Mouse (Mus musculus): ENCODE data around the gene Car3. TPM values are rescaled to one million over a fixed set of nuclear protein-coding genes. Genes with fewer than 3 reads are reported as not detected.

Gene Car3
- total and polyA plus RNA-seq, 3 experiments = 34.4 to 259 (median 82.7) TPM

GRCm38 (mm10) chr3:14904165-14904564 lies 40.9 kb downstream of the Car3 start:
- no peak for TF ChIP-seq POLR2A (IDR thresholded peaks at IDR 0.05; ENCODE audit: insufficient read depth, low read depth, low read length)
- TF ChIP-seq CTCF (IDR thresholded peaks at IDR 0.05) = no peak
- TF ChIP-seq EP300 (IDR thresholded peaks at IDR 0.05; ENCODE audit: insufficient read depth, low read depth, low read length) = no peak
- H3K36me3 ChIP-seq (ENCODE audit: control insufficient read depth, insufficient read depth, low read length) = no peaks in the 10 kb centered on the region
- H3K27me3 ChIP-seq (ENCODE audit: control insufficient read depth, insufficient read depth, low read length) = no peaks in the 10 kb centered on the region
- H3K4me1 ChIP-seq (ENCODE audit: control insufficient read depth, insufficient read depth, low read length) = no peaks in the 10 kb centered on the region
- WGBS = 69% methylated on average over 3 of the region's 3 CpGs
- H3K79me2 ChIP-seq (replicated peaks; ENCODE audit: control insufficient read depth, insufficient read depth, low read length) = no peaks in the 10 kb centered on the region
- no peak overlapping the region for H3K27ac ChIP-seq
- H3K9ac ChIP-seq (ENCODE audit: low read depth, low read length) = no peak overlapping the region
- no peak for DNase-seq
- intact Hi-C loops (cut with DNase I) = no loop called here
- H3K4me3 ChIP-seq = no peak overlapping the region

DNA sequence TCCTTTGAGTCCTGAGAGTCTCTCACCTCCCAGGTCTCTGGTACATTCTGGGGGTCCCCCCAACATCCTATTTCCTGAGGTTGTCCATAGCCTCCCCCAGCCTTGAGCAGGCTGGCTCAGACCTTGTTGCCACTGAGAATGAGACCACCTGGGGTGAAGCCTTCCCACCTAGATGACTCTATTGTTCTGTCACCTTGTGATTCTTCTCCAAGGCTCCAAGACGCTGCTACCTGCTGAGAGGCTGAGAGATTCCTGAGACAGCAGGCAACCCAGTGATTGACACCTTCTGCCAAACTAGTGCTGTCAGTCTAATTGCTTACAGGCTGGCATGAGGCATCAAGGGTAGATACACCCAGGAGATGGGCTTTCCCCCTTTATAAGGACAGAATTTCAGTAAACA lies 44.0 kb downstream of the Car3 start:
- no peak overlapping the region for H3K4me3 ChIP-seq
- H3K36me3 ChIP-seq (ENCODE audit: control insufficient read depth, insufficient read depth, low read length) = no peaks in the 10 kb centered on the region
- 52% methylated on average over 1 of the region's 1 CpGs for WGBS
- H3K9ac ChIP-seq (ENCODE audit: low read depth, low read length) = no peak overlapping the region
- intact Hi-C loops (cut with DNase I) = no loop called here
- H3K27ac ChIP-seq = no peak overlapping the region
- H3K27me3 ChIP-seq (ENCODE audit: control insufficient read depth, insufficient read depth, low read length) = no peaks in the 10 kb centered on the region
- DNase-seq = no peak
- H3K4me1 ChIP-seq (ENCODE audit: control insufficient read depth, insufficient read depth, low read length) = no peaks in the 10 kb centered on the region
- no peaks in the 10 kb centered on the region for H3K79me2 ChIP-seq (replicated peaks; ENCODE audit: control insufficient read depth, insufficient read depth, low read length)
- TF ChIP-seq POLR2A (IDR thresholded peaks at IDR 0.05; ENCODE audit: insufficient read depth, low read depth, low read length) = no peak
- TF ChIP-seq EP300 (IDR thresholded peaks at IDR 0.05; ENCODE audit: insufficient read depth, low read depth, low read length) = no peak
- TF ChIP-seq CTCF (IDR thresholded peaks at IDR 0.05) = no peak

- WGBS = 74% methylated on average over 4 of the region's 4 CpGs
These were observed 48.8 kb downstream of the Car3 start for GRCm38 (mm10) chr3:14911992-14912582.

DNA sequence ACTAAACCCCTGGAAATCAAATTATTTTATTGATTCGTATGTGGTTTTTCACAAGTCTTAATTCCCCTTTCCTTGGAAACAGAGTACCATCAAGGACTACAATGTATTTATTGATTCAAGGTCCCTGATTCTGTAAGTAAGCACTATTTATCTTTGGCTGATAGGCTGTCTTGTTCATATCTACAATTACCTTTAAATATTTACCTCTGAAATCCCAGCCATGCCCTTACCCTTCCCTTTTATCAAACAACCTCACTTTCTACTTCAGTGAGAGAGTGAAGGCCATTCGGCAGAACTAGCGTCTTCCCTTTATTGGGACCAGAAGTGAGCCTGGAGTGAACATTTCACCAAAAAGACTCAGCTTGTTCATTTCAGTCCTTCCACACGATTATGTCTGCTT lies 50.5 kb downstream of the Car3 start:
- intact Hi-C loops (cut with DNase I) = no loop called here
- no peak overlapping the region for H3K27ac ChIP-seq
- no peak for DNase-seq
- H3K36me3 ChIP-seq (ENCODE audit: control insufficient read depth, insufficient read depth, low read length) = no peaks in the 10 kb centered on the region
- H3K4me3 ChIP-seq = no peak overlapping the region
- TF ChIP-seq EP300 (IDR thresholded peaks at IDR 0.05; ENCODE audit: insufficient read depth, low read depth, low read length) (no peak), POLR2A (IDR thresholded peaks at IDR 0.05; ENCODE audit: insufficient read depth, low read depth, low read length) (no peak), CTCF (IDR thresholded peaks at IDR 0.05) (no peak)
- H3K9ac ChIP-seq (ENCODE audit: low read depth, low read length) = no peak overlapping the region
- WGBS = 76% methylated on average over 4 of the region's 4 CpGs
- no peaks in the 10 kb centered on the region for H3K79me2 ChIP-seq (replicated peaks; ENCODE audit: control insufficient read depth, insufficient read depth, low read length)
- no peaks in the 10 kb centered on the region for H3K27me3 ChIP-seq (ENCODE audit: control insufficient read depth, insufficient read depth, low read length)
- no peaks in the 10 kb centered on the region for H3K4me1 ChIP-seq (ENCODE audit: control insufficient read depth, insufficient read depth, low read length)

More at GRCm38 (mm10) chr3:14911992-14912582, 48.8 kb downstream of the Car3 start:
- H3K36me3 ChIP-seq (ENCODE audit: control insufficient read depth, insufficient read depth, low read length) = no peaks in the 10 kb centered on the region
- intact Hi-C loops (cut with DNase I) = no loop called here
- no peaks in the 10 kb centered on the region for H3K27me3 ChIP-seq (ENCODE audit: control insufficient read depth, insufficient read depth, low read length)
- H3K79me2 ChIP-seq (replicated peaks; ENCODE audit: control insufficient read depth, insufficient read depth, low read length) = no peaks in the 10 kb centered on the region
- H3K9ac ChIP-seq (ENCODE audit: low read depth, low read length) = no peak overlapping the region
- H3K27ac ChIP-seq = no peak overlapping the region
- no peak overlapping the region for H3K4me3 ChIP-seq
- no peak for TF ChIP-seq POLR2A (IDR thresholded peaks at IDR 0.05; ENCODE audit: insufficient read depth, low read depth, low read length)
- TF ChIP-seq CTCF (IDR thresholded peaks at IDR 0.05) = no peak
- TF ChIP-seq EP300 (IDR thresholded peaks at IDR 0.05; ENCODE audit: insufficient read depth, low read depth, low read length) = no peak
- no peak for DNase-seq
- no peaks in the 10 kb centered on the region for H3K4me1 ChIP-seq (ENCODE audit: control insufficient read depth, insufficient read depth, low read length)

- TF ChIP-seq EP300 (IDR thresholded peaks at IDR 0.05; ENCODE audit: insufficient read depth, low read depth, low read length) = no peak
- no peak for TF ChIP-seq POLR2A (IDR thresholded peaks at IDR 0.05; ENCODE audit: insufficient read depth, low read depth, low read length)
- TF ChIP-seq CTCF (IDR thresholded peaks at IDR 0.05) = no peak
- Histone ChIP-seq H3K4me1 (ENCODE audit: control insufficient read depth, insufficient read depth, low read length) (no peaks in the 10 kb centered on the region), H3K36me3 (ENCODE audit: control insufficient read depth, insufficient read depth, low read length) (no peaks in the 10 kb centered on the region), H3K79me2 (replicated peaks; ENCODE audit: control insufficient read depth, insufficient read depth, low read length) (no peaks in the 10 kb centered on the region), H3K9ac (ENCODE audit: low read depth, low read length) (no peak overlapping the region), H3K27ac (no peak overlapping the region), H3K4me3 (no peak overlapping the region), H3K27me3 (ENCODE audit: control insufficient read depth, insufficient read depth, low read length) (no peaks in the 10 kb centered on the region)
- 71% methylated on average over 2 of the region's 2 CpGs for WGBS
- DNase-seq = no peak
- intact Hi-C loops (cut with DNase I) = no loop called here
These were observed 52.0 kb downstream of the Car3 start for GRCm38 (mm10) chr3:14915355-14915754.

DNA sequence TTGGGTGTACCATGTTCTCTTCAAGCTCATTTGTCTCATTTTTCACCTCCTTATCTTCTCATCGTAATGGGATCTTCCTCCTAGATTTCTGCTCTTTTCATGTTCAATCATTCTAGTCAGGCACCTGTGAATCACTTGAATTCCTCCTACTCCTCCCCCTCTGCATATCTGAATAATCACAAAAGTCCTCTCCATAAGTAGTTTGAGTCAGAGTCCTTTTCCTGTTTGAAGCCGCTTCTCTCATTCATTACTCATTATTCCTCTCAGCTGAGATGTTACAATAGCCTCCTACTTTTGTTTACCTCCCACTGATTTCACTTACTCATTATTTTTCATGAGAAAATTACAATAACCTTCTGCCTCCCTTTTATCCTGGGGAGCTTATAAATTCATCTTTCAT lies 53.9 kb downstream of the Car3 start:
- 58% methylated on average over 2 of the region's 2 CpGs for WGBS
- no peaks in the 10 kb centered on the region for H3K4me1 ChIP-seq (ENCODE audit: control insufficient read depth, insufficient read depth, low read length)
- no peak for TF ChIP-seq CTCF (IDR thresholded peaks at IDR 0.05)
- no peak for TF ChIP-seq EP300 (IDR thresholded peaks at IDR 0.05; ENCODE audit: insufficient read depth, low read depth, low read length)
- no peak for TF ChIP-seq POLR2A (IDR thresholded peaks at IDR 0.05; ENCODE audit: insufficient read depth, low read depth, low read length)
- H3K4me3 ChIP-seq = no peak overlapping the region
- H3K27ac ChIP-seq = no peak overlapping the region
- no peak for DNase-seq
- H3K9ac ChIP-seq (ENCODE audit: low read depth, low read length) = no peak overlapping the region
- no peaks in the 10 kb centered on the region for H3K79me2 ChIP-seq (replicated peaks; ENCODE audit: control insufficient read depth, insufficient read depth, low read length)
- intact Hi-C loops (cut with DNase I) = no loop called here
- H3K27me3 ChIP-seq (ENCODE audit: control insufficient read depth, insufficient read depth, low read length) = no peaks in the 10 kb centered on the region
- H3K36me3 ChIP-seq (ENCODE audit: control insufficient read depth, insufficient read depth, low read length) = no peaks in the 10 kb centered on the region

Other genes with a start within 250 kb of the Car3 start
- under 1 TPM; 0.68 to 0.84 TPM for gene Car13, start 221.8 kb upstream of the Car3 start, total RNA-seq (2021)
- gene Car13, start 221.8 kb upstream of the Car3 start, polyA plus RNA-seq (2012; rRNA removed) = 1.3 and 2.3 TPM in 2 replicates
- gene Car1, start 55.1 kb upstream of the Car3 start, total RNA-seq (2021) = not detected
- 0.23 TPM in 1 of 2 replicates, not detected in the other for gene Car1, start 55.1 kb upstream of the Car3 start, polyA plus RNA-seq (2012; rRNA removed)
- 1 to 10 TPM; 6.8 to 7.8 TPM for gene Car2, start 22.8 kb downstream of the Car3 start, total RNA-seq (2021)
- 12.3 and 24.3 TPM in 2 replicates for gene Car2, start 22.8 kb downstream of the Car3 start, polyA plus RNA-seq (2012; rRNA removed)